Mouse (Mus musculus) adrenal gland, adult 18-20 months (tissue): ENCODE measurements at regions not wholly inside any gene's neighbourhood (a gene's known extent, or its start where the extent isn't known, plus 50 kb on each side); places are given as distances from the start of the nearest gene placed in this dataset.

Source experiments
- DNase-seq, 2 experiments: peaks; one replicate each; pipeline ENCODE4 v3.0.0; 2021 to 2022; ENCODE audit warnings: low spot score in 2 of 2

DNA sequence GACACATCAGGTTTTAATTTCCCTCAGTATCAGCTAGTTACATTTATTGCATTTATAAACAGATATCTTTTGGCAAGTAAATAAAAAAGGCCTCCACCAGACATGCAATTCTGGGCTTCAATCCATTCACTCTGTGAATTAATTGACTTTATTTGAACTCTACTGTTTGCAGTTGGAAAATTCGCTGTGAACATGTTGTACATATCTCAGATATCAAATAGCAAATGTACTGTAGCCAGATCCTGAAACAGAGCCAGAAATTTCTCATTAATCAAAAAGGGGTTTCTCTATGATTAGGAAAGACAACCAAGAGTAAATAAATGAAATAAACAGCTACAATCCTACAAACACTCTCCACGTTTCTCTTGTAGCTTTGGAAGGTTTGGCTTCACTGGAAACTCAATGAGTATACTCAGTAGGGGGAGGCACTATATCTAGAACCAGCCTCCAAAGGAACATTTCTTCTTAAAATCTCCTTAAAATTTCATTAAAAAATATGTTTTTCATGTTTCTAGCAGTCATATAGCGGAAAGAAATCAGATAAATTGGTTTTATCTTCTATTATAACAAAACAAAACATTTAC, 211.8 kb upstream of the Gm10192 start:
- no peak for DNase-seq

DNA sequence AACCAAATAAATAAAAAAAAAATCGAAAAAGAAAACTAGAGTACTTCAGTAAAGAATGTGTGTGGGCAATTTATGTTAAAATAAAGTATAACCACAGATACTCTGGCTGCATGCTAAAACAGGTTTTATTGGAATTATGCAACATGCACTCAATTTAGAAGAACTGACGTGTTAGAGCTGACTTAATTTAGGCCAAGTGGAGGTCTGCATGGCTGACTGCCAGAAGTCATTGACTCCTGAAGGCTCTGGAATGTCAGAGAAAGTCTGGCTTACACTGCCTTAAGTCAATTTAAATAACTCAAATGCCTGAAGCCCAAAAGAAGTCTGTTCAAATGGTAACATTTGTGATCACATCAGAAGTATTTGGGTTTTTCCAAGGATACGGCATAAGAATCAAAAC, 198.1 kb upstream of the Gm10192 start:
- DNase-seq: no peak

DNA sequence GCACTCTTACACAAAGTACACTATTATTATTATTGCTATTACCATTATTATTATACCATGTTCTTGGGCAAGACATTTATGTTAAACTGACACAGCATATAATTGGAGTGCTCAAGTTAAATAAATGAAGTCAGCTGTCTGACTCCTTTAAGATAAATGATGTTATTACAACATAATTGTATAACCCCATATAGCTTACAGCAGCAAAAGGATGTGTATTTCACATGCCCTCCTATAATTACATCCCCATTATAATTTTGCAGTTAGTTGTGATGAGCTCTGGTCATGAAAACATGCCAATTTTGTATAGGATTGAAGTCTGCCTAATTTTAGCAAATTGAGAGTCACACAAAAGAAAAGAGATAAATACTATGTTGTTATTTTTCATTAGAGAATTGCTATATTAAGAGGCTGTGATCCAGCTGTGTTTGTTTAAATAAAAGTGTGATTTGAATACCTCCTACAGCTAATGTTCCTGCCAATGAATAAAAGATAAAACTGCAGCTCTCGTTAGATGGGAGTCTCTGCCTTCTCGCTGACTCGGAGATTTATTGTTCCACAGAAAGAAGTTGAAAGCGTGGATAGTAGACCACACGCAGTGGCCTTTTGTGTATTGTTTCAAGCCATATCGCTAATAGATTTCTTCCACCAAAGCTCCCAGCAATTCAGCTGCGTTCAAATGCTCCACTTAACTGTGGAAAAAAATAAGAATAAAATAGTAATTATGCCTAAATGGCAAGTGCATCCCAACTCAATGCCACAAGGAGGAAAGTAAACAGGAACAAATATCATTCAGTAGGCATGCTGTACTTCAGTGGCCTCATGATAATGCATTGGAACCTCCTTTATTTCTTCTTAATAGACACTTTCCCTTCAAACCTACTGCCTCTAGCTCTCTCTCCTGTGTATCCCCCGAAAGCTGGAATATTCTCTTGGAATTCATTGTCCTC, 194.9 kb upstream of the Gm10192 start:
- DNase-seq: no peak

DNA sequence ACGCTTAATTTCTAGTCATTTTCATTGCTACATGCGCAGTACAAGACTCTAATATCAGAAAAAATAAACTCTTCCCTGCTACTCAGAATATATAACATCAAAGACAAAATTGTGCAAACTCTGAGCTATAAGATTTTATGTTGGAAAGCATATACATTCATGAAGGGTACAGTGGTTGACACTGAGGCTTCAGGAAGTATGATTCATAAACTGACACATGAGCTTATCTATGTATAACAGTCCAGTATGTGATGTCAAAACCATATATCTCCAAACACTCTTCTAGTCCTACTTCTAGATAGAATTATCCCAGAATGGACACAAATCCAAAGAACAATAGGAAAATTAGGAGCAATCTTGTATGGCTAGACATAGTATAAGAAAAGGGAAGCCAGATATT, 177.5 kb upstream of the Gm10192 start:
- no peak for DNase-seq

DNA sequence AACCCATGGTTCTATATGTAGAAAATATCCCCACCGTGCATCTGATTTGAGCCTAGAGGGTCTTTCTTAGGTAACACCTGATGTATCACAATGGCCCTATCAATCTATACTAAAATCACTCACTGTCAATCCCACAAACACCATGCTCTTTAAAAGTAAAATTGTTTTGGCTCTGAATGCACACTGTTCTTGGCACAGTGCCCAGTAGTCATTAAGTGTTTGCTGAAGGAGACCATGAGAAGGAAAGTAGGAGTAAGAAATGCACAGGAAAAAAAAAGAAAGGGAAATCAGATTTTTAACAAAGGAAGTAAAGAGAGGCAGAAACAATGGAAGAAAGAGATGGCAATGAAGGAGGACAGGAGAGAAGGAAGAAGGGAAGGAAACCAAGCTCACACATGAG, 175.0 kb upstream of the Gm10192 start:
- no peak for DNase-seq

DNA sequence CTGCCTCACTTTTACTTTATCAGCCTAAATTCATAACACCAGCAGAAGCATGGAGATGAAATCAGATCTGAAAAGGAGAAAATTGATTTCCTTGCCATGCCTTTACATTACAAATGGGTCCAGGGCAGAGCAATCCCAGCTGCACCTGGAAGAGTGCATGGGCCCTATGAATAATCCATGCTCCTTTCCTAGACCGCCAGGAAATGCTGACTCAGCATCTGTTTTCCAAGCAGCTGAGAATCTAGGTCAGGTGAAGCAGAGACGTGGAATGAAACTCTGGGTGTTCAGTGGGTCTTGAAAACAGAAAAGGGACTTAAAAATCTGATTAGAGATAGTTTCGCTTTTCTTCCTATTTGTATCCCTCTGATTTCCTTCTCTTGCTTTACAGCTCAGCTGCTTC, 163.8 kb upstream of the Gm10192 start:
- DNase-seq: no peak

DNA sequence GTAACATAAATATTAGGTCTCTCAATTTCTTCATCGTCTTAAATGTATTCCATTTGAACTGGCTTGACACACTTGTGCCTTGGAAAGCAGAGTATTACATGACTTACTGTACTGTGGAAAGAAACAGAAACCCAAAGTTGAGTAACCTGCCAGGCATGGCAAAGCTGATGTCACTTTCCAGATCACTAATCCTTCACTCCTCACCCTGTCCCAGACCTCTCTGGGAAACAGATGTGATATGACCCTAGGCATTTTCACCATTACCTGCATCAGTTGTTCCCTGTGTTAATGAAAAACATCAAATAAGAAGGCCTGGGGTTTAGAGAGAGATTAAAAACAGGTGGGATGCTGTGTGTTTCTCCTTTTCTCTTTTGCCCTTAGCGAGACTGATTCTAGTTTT, 161.4 kb upstream of the Gm10192 start:
- DNase-seq: no peak

DNA sequence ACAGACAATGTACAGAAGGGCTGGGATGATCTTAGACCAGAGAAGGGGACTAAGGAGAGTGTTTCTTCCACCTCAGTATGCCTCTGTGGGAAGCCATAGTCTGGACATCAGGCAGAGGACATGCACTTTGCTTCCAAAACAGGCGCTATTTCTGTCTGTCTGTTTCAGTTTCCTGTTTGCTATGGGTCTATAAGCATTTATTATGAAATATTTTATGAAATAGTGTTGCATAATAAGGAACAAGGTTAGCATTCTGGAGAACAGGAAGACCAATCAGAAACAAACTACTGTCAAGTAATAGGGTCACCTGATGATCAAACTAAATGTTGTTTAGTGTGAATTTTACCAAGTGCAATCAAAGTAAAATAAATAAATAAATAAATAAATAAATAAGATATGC, 160.4 kb upstream of the Gm10192 start:
- no peak for DNase-seq
